Mouse (Mus musculus) liver, embryonic 14.5 days (tissue): ENCODE data around the gene Ccdc85a. TPM values are rescaled to one million over a fixed set of nuclear protein-coding genes. Genes with fewer than 3 reads are reported as not detected.
"Not testable (repeated sequence)": the region's sequence is repeated elsewhere in the genome, so short reads cannot be mapped to it uniquely, and the experiment has no call there.

Experiments used
- ATAC-seq: fragments of 200-750 bp; cut with Nextera tagmentation; 2 replicates; pipeline ENCODE4 v1.8.0; 2017; ENCODE audit warnings: moderate number of reproducible peaks, mild to moderate bottlenecking, moderate library complexity; ENCODE audit not compliant: insufficient read depth
- DNase-seq, 3 experiments: peaks; one replicate each; pipeline ENCODE4 v3.0.0-alpha.2; 2012 to 2013; ENCODE audit warnings: low read depth in 3 of 3, low spot score in 3 of 3
- H3K27ac ChIP-seq: fragments of 300-500 bp; sonication (generic); 2 replicates; pipeline ENCODE4 v1.5.1; 2014; ENCODE audit warnings: moderate library complexity, mild to moderate bottlenecking, control low read depth, inconsistent platforms
- H3K27me3 ChIP-seq: fragments of 300-500 bp; sonication (generic); 2 replicates; pipeline ENCODE4 v1.6.1; 2014; ENCODE audit warnings: mild to moderate bottlenecking, low read length, moderate library complexity; ENCODE audit not compliant: control insufficient read depth, insufficient read depth
- H3K36me3 ChIP-seq: fragments of 300-500 bp; sonication (generic); replicated peaks from 2 replicates; pipeline ENCODE4 v1.6.1; 2014; ENCODE audit warnings: low read depth; ENCODE audit not compliant: control insufficient read depth, insufficient read depth
- H3K4me1 ChIP-seq, 2 experiments: fragments of 200-500 bp in 1 of 2; fragments of 300-500 bp in 1 of 2; sonication (generic) in 1 of 2; replicated peaks; 2 replicates each; pipeline ENCODE4 v1.6.1; 2012 to 2014; ENCODE audit warnings: antibody characterized with exemption in 1 of 2, inconsistent platforms in 1 of 2, low read length in 1 of 2; ENCODE audit not compliant: control insufficient read depth in 2 of 2, insufficient read depth in 2 of 2
- H3K4me2 ChIP-seq: fragments of 300-500 bp; sonication (generic); 2 replicates; pipeline ENCODE4 v1.6.1; 2014; ENCODE audit warnings: low read depth, mild to moderate bottlenecking, control low read depth, moderate library complexity
- H3K4me3 ChIP-seq, 2 experiments: fragments of 200-500 bp in 1 of 2; fragments of 300-500 bp in 1 of 2; sonication (generic) in 1 of 2; 2 replicates each; pipeline ENCODE4 v1.5.1; 2012 to 2014; ENCODE audit warnings: low read depth in 2 of 2, low read length in 2 of 2, mild to moderate bottlenecking in 2 of 2, control low read depth in 1 of 2, inconsistent platforms in 1 of 2, moderate library complexity in 1 of 2; ENCODE audit not compliant: insufficient read depth in 1 of 2
- H3K9ac ChIP-seq: fragments of 300-500 bp; sonication (generic); replicated peaks from 2 replicates; pipeline ENCODE4 v1.6.1; 2014; ENCODE audit warnings: mild to moderate bottlenecking, control low read depth, moderate library complexity
- H3K9me3 ChIP-seq: fragments of 300-500 bp; sonication (generic); 2 replicates; pipeline ENCODE4 v1.6.1; 2016; ENCODE audit warnings: low read length, mixed read lengths; ENCODE audit not compliant: control insufficient read depth
- CTCF ChIP-seq: IDR thresholded peaks from 2 replicates; pipeline ENCODE4 v1.5.1; 2016; ENCODE audit warnings: antibody characterized with exemption, low read depth, control low read depth
- EP300 ChIP-seq: IDR thresholded peaks from 2 replicates; pipeline ENCODE4 v1.6.1; 2016; ENCODE audit warnings: antibody characterized with exemption, low read depth
- WGBS: fragments of 180-500 bp; shearing (Covaris S2); extraction: QIAGEN DNeasy Blood & Tissue Kit; methylation state at CpG from one replicate; pipeline ENCODE4 v1.1.7; 2014; ENCODE audit not compliant: insufficient replicate concordance; 5-methylcytosine and 5-hydroxymethylcytosine counted together
- polyA plus RNA-seq, 2 experiments: library from polyadenylated mRNA; depleted of rRNA in 1 of 2; stranded (reverse) in 1 of 2; unstranded in 1 of 2; fragments of >200 nt; fragmentation: Nextera tagmentation in 1 of 2; extraction: Ambion mirVana in 1 of 2; gene quantifications; 2 replicates each; pipeline versions ENCODE4 v1.2.1 to v1.2.3; 2012 to 2014

Ccdc85a gene
- polyA plus RNA-seq, 2 experiments = 0.01 TPM; not detected in 1

DNA sequence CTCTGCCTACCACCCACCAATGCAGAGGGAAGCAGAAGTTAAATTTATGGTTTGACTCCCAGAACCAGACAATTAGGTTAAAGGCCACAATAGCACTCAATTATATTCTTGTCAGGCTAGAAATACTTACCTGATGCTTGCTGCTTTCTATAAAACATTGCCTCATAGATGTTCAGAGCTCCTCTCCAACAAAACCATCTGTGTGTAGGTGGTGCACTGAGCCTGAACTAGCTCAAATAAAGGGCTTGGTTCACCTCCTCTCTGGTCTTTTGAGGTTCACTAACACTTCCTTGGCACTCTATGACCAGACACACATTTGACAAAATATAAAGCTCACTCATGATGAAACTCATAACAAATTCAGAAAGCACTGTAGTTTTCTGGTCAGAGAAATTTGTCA lies 208.2 kb downstream of the Ccdc85a start:
- H3K9me3 ChIP-seq = no peaks in the 10 kb centered on the region
- no peaks in the 10 kb centered on the region for H3K27me3 ChIP-seq
- no peaks in the 10 kb centered on the region for H3K36me3 ChIP-seq
- no peak for TF ChIP-seq CTCF
- H3K4me2 ChIP-seq = no peak overlapping the region
- H3K27ac ChIP-seq = no peak overlapping the region
- no peak for ATAC-seq
- no peaks in the 10 kb centered on the region for H3K4me1 ChIP-seq
- no peak overlapping the region for H3K4me3 ChIP-seq
- DNase-seq = no peak
- no peak overlapping the region for H3K9ac ChIP-seq

DNA sequence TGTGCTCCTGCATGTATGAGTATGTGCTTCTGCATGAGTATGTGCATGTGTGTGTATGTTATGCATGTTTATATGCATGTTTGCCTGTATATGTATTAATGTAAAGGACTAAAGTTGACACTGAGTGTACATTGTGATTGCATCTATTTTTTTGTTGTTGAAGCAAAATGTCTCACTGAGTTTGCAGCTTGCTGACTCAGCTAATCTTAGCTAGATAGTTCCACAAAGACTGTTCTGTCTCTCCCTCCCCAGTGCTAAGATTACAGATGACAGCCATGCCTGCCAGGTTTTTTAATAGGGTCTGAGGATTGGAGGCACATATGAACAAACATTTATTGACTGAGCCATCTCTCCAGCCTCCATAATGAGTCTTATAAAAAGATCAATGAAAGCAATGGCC lies 209.5 kb downstream of the Ccdc85a start:
- Histone ChIP-seq H3K4me2 (no peak overlapping the region), H3K36me3 (no peaks in the 10 kb centered on the region), H3K9me3 (no peaks in the 10 kb centered on the region), H3K4me3 (no peak overlapping the region), H3K9ac (no peak overlapping the region), H3K27ac (no peak overlapping the region), H3K27me3 (no peaks in the 10 kb centered on the region), H3K4me1 (no peaks in the 10 kb centered on the region)
- ATAC-seq (no peak), DNase-seq (no peak)
- TF ChIP-seq CTCF (no peak), EP300 (no peak)

DNA sequence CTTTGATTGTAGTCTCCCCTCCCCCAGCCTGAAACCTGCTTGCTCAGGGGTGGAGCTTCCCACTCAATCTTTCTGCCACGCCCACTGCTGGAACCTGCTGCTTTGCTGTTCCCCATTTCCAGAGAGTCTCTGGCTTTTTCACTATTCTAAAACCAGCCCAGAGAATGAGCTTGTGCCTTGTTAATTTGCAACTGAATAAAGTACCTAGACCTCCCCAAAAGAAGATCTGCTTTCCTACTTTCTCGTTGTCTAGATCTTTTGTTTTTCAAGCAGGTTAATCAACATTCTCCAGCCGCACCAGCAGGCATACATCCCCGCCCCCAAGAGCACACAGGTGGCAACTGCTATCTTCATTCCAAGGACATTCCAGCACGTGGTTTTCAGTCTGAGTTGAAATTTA lies 212.7 kb downstream of the Ccdc85a start:
- H3K9me3 ChIP-seq, DNase-seq, H3K4me2 ChIP-seq, H3K9ac ChIP-seq, H3K27ac ChIP-seq, H3K36me3 ChIP-seq, H3K27me3 ChIP-seq, H3K4me1 ChIP-seq, ATAC-seq, H3K4me3 ChIP-seq: not testable (repeated sequence)
- 52% methylated on average over 5 of the region's 5 CpGs for WGBS

DNA sequence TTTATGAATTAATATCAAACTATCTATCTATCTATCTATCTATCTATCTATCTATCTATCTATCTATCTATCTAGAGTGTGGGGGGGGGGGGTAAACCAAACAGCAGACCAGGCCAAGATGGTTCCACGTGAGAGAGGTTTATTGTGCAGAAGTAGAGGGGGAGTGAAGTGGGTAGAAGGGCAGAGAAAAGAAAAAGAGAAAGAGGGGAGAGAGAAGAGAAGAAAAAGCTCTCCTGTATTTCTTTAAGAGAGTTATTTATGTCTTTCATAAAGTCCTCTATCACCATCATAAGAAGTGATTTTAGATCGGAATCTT lies 218.2 kb downstream of the Ccdc85a start:
- H3K4me2 ChIP-seq = peak overlapping the region; percentile 46
- ATAC-seq = no peak
- H3K9me3 ChIP-seq = no peaks in the 10 kb centered on the region
- H3K4me3 ChIP-seq = no peak overlapping the region
- H3K36me3 ChIP-seq = no peaks in the 10 kb centered on the region
- WGBS = 40% methylated on average over 2 of the region's 2 CpGs
- no peak for DNase-seq
- no peak overlapping the region for H3K9ac ChIP-seq
- no peak for TF ChIP-seq CTCF
- TF ChIP-seq EP300 = no peak
- H3K4me1 ChIP-seq = no peaks in the 10 kb centered on the region; a peak in 1 of 4 replicates
- H3K27ac ChIP-seq = no peak overlapping the region
- no peaks in the 10 kb centered on the region for H3K27me3 ChIP-seq

DNA sequence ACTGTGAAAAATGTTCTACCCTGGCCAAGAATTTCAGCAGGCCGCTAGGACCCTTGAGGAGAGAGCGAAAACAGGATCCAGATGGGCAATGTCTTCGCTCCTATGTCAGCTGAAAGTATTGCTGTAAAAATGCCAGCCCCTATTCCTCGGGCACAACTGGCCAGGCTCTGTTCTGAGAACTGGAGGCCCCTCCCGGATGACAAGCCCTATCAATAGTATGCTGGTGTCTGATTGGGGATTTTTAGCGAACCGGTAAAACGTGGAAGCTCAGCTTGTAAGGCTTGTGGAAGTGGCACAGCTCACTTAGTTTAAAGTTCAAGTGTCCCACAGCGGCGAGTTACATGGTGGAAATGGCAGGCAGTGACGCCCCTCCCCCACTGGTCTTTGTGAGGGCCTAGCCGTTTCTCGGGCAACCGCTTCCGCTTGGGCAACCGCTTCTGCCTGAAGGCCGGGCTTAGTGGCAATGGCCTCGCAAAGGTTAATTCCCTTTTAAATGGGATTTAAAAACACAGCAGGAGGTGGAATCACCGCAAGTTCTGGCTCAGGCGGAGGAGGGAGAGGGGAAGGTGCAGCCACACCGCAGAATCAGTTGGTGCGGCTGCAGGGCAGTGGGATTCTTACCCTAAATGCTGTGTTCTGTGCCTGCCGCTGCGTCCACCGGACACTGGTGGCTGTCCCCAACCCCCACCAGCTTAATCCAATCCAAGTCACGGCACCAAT lies 218.8 kb downstream of the Ccdc85a start:
- Histone ChIP-seq H3K36me3 (no peaks in the 10 kb centered on the region), H3K9ac (no peak overlapping the region), H3K27ac (no peak overlapping the region), H3K9me3 (no peaks in the 10 kb centered on the region), H3K4me2 (peak overlapping the region; percentile 46), H3K27me3 (no peaks in the 10 kb centered on the region), H3K4me1 (no peaks in the 10 kb centered on the region; a peak in 1 of 4 replicates), H3K4me3 (peak overlapping the region in 1 of 2 experiments; percentile 25; a peak in 1 of 4 replicates)
- whole genome bisulfite sequencing = 11% methylated on average over 26 of the region's 26 CpGs
- ATAC-seq (peak; percentile 71), DNase-seq (peak; percentile 9 to 45 (median 31))
- TF ChIP-seq EP300 (no peak), CTCF (no peak)
